Mouse (Mus musculus) liver, embryonic 14.5 days (tissue): ENCODE results near the gene Irs2. TPM values are rescaled to one million over a fixed set of nuclear protein-coding genes. Genes with fewer than 3 reads are reported as not detected.

Source experiments
- ATAC-seq: fragments of 200-750 bp; cut with Nextera tagmentation; 2 replicates; pipeline ENCODE4 v1.8.0; 2017; ENCODE audit warnings: moderate number of reproducible peaks, mild to moderate bottlenecking, moderate library complexity; ENCODE audit not compliant: insufficient read depth
- DNase-seq, 3 experiments: peaks; one replicate each; pipeline ENCODE4 v3.0.0-alpha.2; 2012 to 2013; ENCODE audit warnings: low read depth in 3 of 3, low spot score in 3 of 3
- H3K27ac ChIP-seq: fragments of 300-500 bp; sonication (generic); 2 replicates; pipeline ENCODE4 v1.5.1; 2014; ENCODE audit warnings: moderate library complexity, mild to moderate bottlenecking, control low read depth, inconsistent platforms
- H3K27me3 ChIP-seq: fragments of 300-500 bp; sonication (generic); 2 replicates; pipeline ENCODE4 v1.6.1; 2014; ENCODE audit warnings: mild to moderate bottlenecking, low read length, moderate library complexity; ENCODE audit not compliant: control insufficient read depth, insufficient read depth
- H3K36me3 ChIP-seq: fragments of 300-500 bp; sonication (generic); replicated peaks from 2 replicates; pipeline ENCODE4 v1.6.1; 2014; ENCODE audit warnings: low read depth; ENCODE audit not compliant: control insufficient read depth, insufficient read depth
- H3K4me1 ChIP-seq, 2 experiments: fragments of 200-500 bp in 1 of 2; fragments of 300-500 bp in 1 of 2; sonication (generic) in 1 of 2; replicated peaks; 2 replicates each; pipeline ENCODE4 v1.6.1; 2012 to 2014; ENCODE audit warnings: antibody characterized with exemption in 1 of 2, inconsistent platforms in 1 of 2, low read length in 1 of 2; ENCODE audit not compliant: control insufficient read depth in 2 of 2, insufficient read depth in 2 of 2
- H3K4me2 ChIP-seq: fragments of 300-500 bp; sonication (generic); 2 replicates; pipeline ENCODE4 v1.6.1; 2014; ENCODE audit warnings: low read depth, mild to moderate bottlenecking, control low read depth, moderate library complexity
- H3K4me3 ChIP-seq, 2 experiments: fragments of 200-500 bp in 1 of 2; fragments of 300-500 bp in 1 of 2; sonication (generic) in 1 of 2; 2 replicates each; pipeline ENCODE4 v1.5.1; 2012 to 2014; ENCODE audit warnings: low read depth in 2 of 2, low read length in 2 of 2, mild to moderate bottlenecking in 2 of 2, control low read depth in 1 of 2, inconsistent platforms in 1 of 2, moderate library complexity in 1 of 2; ENCODE audit not compliant: insufficient read depth in 1 of 2
- H3K9ac ChIP-seq: fragments of 300-500 bp; sonication (generic); replicated peaks from 2 replicates; pipeline ENCODE4 v1.6.1; 2014; ENCODE audit warnings: mild to moderate bottlenecking, control low read depth, moderate library complexity
- H3K9me3 ChIP-seq: fragments of 300-500 bp; sonication (generic); 2 replicates; pipeline ENCODE4 v1.6.1; 2016; ENCODE audit warnings: low read length, mixed read lengths; ENCODE audit not compliant: control insufficient read depth
- CTCF ChIP-seq: IDR thresholded peaks from 2 replicates; pipeline ENCODE4 v1.5.1; 2016; ENCODE audit warnings: antibody characterized with exemption, low read depth, control low read depth
- EP300 ChIP-seq: IDR thresholded peaks from 2 replicates; pipeline ENCODE4 v1.6.1; 2016; ENCODE audit warnings: antibody characterized with exemption, low read depth
- WGBS: fragments of 180-500 bp; shearing (Covaris S2); extraction: QIAGEN DNeasy Blood & Tissue Kit; methylation state at CpG from one replicate; pipeline ENCODE4 v1.1.7; 2014; ENCODE audit not compliant: insufficient replicate concordance; 5-methylcytosine and 5-hydroxymethylcytosine counted together
- polyA plus RNA-seq, 2 experiments: library from polyadenylated mRNA; depleted of rRNA in 1 of 2; stranded (reverse) in 1 of 2; unstranded in 1 of 2; fragments of >200 nt; fragmentation: Nextera tagmentation in 1 of 2; extraction: Ambion mirVana in 1 of 2; gene quantifications; 2 replicates each; pipeline versions ENCODE4 v1.2.1 to v1.2.3; 2012 to 2014

Gene Irs2
- polyA plus RNA-seq, 2 experiments, result 2.9 to 4.7 TPM

GRCm38 (mm10) chr8:10939883-10940282 is 68.4 kb downstream of the Irs2 start:
- no peak for TF ChIP-seq EP300
- no peak for TF ChIP-seq CTCF
- no peak overlapping the region for H3K4me2 ChIP-seq
- WGBS, result 56% methylated on average over 6 of the region's 6 CpGs
- no peaks in the 10 kb centered on the region; the same call in 1 of the 2 replicates for H3K27me3 ChIP-seq
- no peak overlapping the region for H3K27ac ChIP-seq
- H3K4me1 ChIP-seq, result peaks cover 0 to 20% of the 10 kb centered on the region in 2 experiments; a peak in 2 of 4 replicates
- no peaks in the 10 kb centered on the region for H3K9me3 ChIP-seq
- DNase-seq (peak in 2 of 3 experiments; percentile 36 to 41), ATAC-seq (peak; percentile 79)
- H3K4me3 ChIP-seq, result no peak overlapping the region
- no peaks in the 10 kb centered on the region for H3K36me3 ChIP-seq
- no peak overlapping the region for H3K9ac ChIP-seq

DNA sequence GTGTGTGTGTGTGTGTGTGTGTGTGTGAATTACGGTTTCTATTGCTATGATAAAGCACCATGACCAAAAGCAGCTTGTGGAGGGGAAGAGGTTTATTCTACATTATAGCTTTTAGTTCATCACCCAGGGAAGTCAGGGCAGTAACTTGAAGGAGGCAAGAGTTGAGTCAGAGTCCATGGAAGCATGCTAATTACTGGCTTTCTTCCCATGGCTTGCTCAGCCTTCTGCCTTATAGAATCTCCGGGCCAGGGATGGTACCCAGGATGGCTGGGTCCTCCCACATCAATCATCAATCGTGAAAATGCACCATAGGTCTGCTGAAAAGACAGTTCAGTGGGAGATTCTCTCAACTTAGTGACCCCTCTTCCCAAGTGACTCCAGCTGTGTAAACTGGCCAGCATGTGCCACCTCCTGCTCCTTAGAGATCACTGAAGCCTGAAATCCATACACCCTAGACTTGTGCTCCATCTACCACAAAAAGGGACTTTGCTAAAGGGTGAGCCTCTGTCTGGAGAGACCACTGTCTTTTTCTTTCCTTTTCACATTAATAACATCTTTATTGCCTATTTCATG is 69.0 kb downstream of the Irs2 start:
- Histone ChIP-seq H3K27ac (no peak overlapping the region), H3K4me2 (no peak overlapping the region), H3K9ac (no peak overlapping the region), H3K36me3 (no peaks in the 10 kb centered on the region), H3K4me3 (no peak overlapping the region), H3K4me1 (peaks cover 0 to 20% of the 10 kb centered on the region in 2 experiments; a peak in 2 of 4 replicates), H3K9me3 (no peaks in the 10 kb centered on the region), H3K27me3 (no peaks in the 10 kb centered on the region; the same call in 1 of the 2 replicates)
- ATAC-seq (no peak), DNase-seq (no peak)
- WGBS, result 52% methylated on average over 3 of the region's 3 CpGs
- no peak for TF ChIP-seq EP300
- no peak for TF ChIP-seq CTCF

- 69% methylated on average over 6 of the region's 6 CpGs for WGBS
- no peaks in the 10 kb centered on the region for H3K36me3 ChIP-seq
- H3K9me3 ChIP-seq, result no peaks in the 10 kb centered on the region
- H3K27me3 ChIP-seq, result no peaks in the 10 kb centered on the region; the same call in 1 of the 2 replicates
- no peak overlapping the region for H3K4me2 ChIP-seq
- peaks cover 0 to 20% of the 10 kb centered on the region in 2 experiments; a peak in 2 of 4 replicates for H3K4me1 ChIP-seq
- H3K4me3 ChIP-seq, result no peak overlapping the region
- ATAC-seq (no peak), DNase-seq (no peak)
- no peak overlapping the region for H3K27ac ChIP-seq
- TF ChIP-seq EP300 (no peak), CTCF (no peak)
- no peak overlapping the region for H3K9ac ChIP-seq
Measured at GRCm38 (mm10) chr8:10938284-10938683, 70.0 kb downstream of the Irs2 start.

DNA sequence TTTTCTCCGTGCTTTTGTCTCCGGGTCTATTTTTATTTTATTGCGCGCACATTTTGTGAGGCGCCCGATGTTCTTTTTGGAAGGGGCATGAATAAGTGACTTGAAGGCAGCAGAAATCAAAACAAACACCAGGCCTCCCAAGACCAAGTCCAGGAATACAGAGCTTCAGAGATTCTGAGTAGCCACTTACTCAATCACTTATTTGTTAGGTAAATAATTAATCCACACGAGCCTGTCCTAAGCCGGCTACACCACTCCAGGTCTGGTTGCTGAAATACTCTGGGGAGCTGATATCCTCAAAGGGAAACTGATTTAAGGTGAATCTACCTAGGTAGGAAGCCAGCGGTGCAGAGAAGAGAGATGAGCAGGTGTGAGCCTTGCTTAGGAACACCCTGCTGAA is 71.6 kb downstream of the Irs2 start:
- H3K4me1 ChIP-seq, result peaks cover 0 to 20% of the 10 kb centered on the region in 2 experiments; a peak in 2 of 4 replicates
- 70% methylated on average over 9 of the region's 9 CpGs for WGBS
- no peak overlapping the region for H3K9ac ChIP-seq
- TF ChIP-seq CTCF (no peak), EP300 (no peak)
- H3K4me3 ChIP-seq, result no peak overlapping the region
- no peaks in the 10 kb centered on the region for H3K36me3 ChIP-seq
- ATAC-seq, result no peak
- H3K27me3 ChIP-seq, result no peaks in the 10 kb centered on the region; the same call in 1 of the 2 replicates
- no peak for DNase-seq
- no peak overlapping the region for H3K4me2 ChIP-seq
- H3K9me3 ChIP-seq, result no peaks in the 10 kb centered on the region
- no peak overlapping the region for H3K27ac ChIP-seq

- TF ChIP-seq EP300 (no peak), CTCF (no peak)
- 60% methylated on average over 8 of the region's 8 CpGs for WGBS
- DNase-seq, result no peak
Measured at GRCm38 (mm10) chr8:10935231-10935630, 73.0 kb downstream of the Irs2 start.

More at GRCm38 (mm10) chr8:10935231-10935630, 73.0 kb downstream of the Irs2 start:
- Histone ChIP-seq H3K9ac (no peak overlapping the region), H3K36me3 (no peaks in the 10 kb centered on the region), H3K4me2 (no peak overlapping the region), H3K9me3 (no peaks in the 10 kb centered on the region), H3K27ac (no peak overlapping the region), H3K4me3 (no peak overlapping the region), H3K27me3 (no peaks in the 10 kb centered on the region; the same call in 1 of the 2 replicates), H3K4me1 (peaks cover 0 to 18% of the 10 kb centered on the region in 2 experiments; a peak in 2 of 4 replicates)
- ATAC-seq, result no peak
